Mouse (Mus musculus) megakaryocyte progenitor cell, adult 5-6 weeks (primary cell): Measurements from ENCODE around the gene Pabpc4. TPM values are rescaled to one million over a fixed set of nuclear protein-coding genes. Genes with fewer than 3 reads are reported as not detected.

ENCODE experiments used
- ATAC-seq: replicated peaks from 2 replicates; pipeline ENCODE4 v1.8.0; 2016; ENCODE audit warnings: mild to moderate bottlenecking, moderate TSS enrichment, inconsistent platforms; ENCODE audit not compliant: poor library complexity
- total RNA-seq, 2 experiments: library from RNA; stranded (forward) in 1 of 2; stranded (reverse) in 1 of 2; fragments of 157-497, 149-512 nt in 1 of 2; fragments of 200-1000 nt in 1 of 2; gene quantifications; 2 replicates each; pipeline versions ENCODE4 v1.2.3 to v1.2.4; 2015 to 2017

The Pabpc4 gene
- total RNA-seq, 2 experiments from 2014 or later, result 118 to 168 TPM

GRCm38 (mm10) chr4:123342091-123342641, 80.0 kb downstream of the Pabpc4 start:
- ATAC-seq, result no peak

GRCm38 (mm10) chr4:123342642-123343470, 80.7 kb downstream of the Pabpc4 start, which contains the start of gene Bmp8a:
TSS of gene Bmp8a (minus strand) at chr4:123343252.
- peak; percentile 82 for ATAC-seq

- peak; percentile 15 for ATAC-seq
Measured at GRCm38 (mm10) chr4:123343471-123343789, 81.3 kb downstream of the Pabpc4 start.

Other genes with a start within 250 kb of the Pabpc4 start
- gene Trit1, start 245.8 kb upstream of the Pabpc4 start, total RNA-seq (2015), result 11.3 and 14.5 TPM in 2 replicates
- 19.3 and 26.1 TPM in 2 replicates for gene Trit1, start 245.8 kb upstream of the Pabpc4 start, total RNA-seq (2017)
- not detected in 2 replicates for gene Bmp8b, start 157.2 kb upstream of the Pabpc4 start, total RNA-seq (2015)
- not detected in 2 replicates for gene Bmp8b, start 157.2 kb upstream of the Pabpc4 start, total RNA-seq (2017)
- gene Oxct2b, start 146.1 kb upstream of the Pabpc4 start, total RNA-seq (2015), result not detected in 2 replicates
- gene Oxct2b, start 146.1 kb upstream of the Pabpc4 start, total RNA-seq (2017), result not detected in 2 replicates
- gene Ppie, start 122.4 kb upstream of the Pabpc4 start, total RNA-seq (2015), result 38.5 and 52.5 TPM in 2 replicates
- 64.9 and 74.0 TPM in 2 replicates for gene Ppie, start 122.4 kb upstream of the Pabpc4 start, total RNA-seq (2017)
- not detected in 2 replicates for gene Hpcal4, start 79.1 kb upstream of the Pabpc4 start, total RNA-seq (2015)
- gene Hpcal4, start 79.1 kb upstream of the Pabpc4 start, total RNA-seq (2017), result not detected in 2 replicates
- not detected in 2 replicates for gene Nt5c1a, start 60.8 kb upstream of the Pabpc4 start, total RNA-seq (2015)
- gene Nt5c1a, start 60.8 kb upstream of the Pabpc4 start, total RNA-seq (2017), result 0.88 TPM in 1 of 2 replicates, not detected in the other
- not detected in 2 replicates for gene Heyl, start 28.8 kb upstream of the Pabpc4 start, total RNA-seq (2015)
- not detected in 2 replicates for gene Heyl, start 28.8 kb upstream of the Pabpc4 start, total RNA-seq (2017)
- gene Oxct2a, start 61.3 kb downstream of the Pabpc4 start, total RNA-seq (2015), result not detected in 2 replicates
- not detected in 2 replicates for gene Oxct2a, start 61.3 kb downstream of the Pabpc4 start, total RNA-seq (2017)
- 0.17 TPM in 1 of 2 replicates, not detected in the other for gene Bmp8a, start 80.9 kb downstream of the Pabpc4 start, total RNA-seq (2015)
- gene Bmp8a, start 80.9 kb downstream of the Pabpc4 start, total RNA-seq (2017), result 0.12 TPM in 1 of 2 replicates, not detected in the other